Mouse (Mus musculus) spleen, postnatal 36 days (tissue): ENCODE data around the gene Noct.
"Not testable (repeated sequence)": the region's sequence is repeated elsewhere in the genome, so short reads cannot be mapped to it uniquely, and the experiment has no call there.

ENCODE experiments used
- DNase-seq, 2 experiments: peaks; one replicate each; pipeline ENCODE4 v3.0.0; 2022; ENCODE audit warnings: low spot score in 2 of 2, mixed read lengths in 1 of 2

Gene Noct

DNA sequence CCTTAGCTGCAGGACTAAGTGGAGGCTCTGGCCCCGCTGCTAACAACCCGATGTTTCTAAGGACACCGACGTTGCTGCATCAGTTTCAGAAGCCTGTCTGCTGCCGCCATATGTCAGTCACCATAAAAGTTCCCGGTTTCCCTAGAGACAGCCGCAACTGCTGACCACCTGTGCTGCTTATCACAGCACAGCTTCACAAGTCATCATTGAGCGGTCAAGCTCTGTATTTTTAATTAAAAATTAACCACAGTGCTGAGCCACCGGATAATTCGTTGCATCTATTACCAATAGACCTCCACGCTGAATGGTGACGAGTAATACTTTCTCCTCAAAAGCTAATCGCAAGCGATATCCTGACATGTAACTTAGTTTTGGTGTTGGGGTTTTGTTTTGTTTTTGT is 19.4 kb upstream of the Noct start:
- no peak for DNase-seq

DNA sequence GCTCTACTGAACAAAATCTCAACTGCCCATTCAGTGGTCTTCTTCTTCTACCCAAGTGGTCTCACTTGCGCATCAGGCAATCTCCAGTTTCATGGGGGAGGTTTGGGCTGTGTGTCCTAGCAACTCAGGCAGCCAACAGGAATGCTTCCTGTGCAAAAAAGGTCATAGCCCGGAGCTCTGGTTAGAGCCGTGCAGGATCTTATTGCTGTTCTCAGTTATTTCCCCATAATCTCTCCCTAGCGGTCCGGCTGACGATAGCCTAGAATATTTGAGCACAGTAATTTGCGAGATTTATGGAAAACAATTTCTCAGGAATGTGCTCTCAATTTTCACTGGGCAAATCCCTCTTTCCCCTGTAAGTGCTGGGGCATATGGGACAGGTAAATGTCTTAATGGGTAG is 17.7 kb upstream of the Noct start:
- no peak for DNase-seq

DNA sequence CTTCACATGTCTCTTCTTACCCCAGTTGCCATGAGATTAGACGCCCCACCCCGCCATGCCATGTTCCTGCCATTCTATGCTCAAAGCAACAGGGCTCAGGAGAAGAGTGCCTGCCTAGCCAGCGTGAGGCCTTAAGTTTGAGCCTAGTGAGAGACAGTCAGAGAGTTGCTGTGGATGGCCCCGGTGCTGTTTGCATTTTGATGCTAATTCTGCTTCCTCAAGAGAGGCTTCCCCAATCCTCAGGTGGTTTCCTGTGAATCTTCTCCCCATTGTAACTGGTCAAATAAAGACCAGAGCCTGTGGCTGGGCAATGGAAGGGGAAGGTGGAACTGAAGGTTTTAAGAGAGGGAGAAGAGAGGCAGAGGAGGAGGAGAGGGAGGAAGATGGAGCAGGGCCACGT is 15.6 kb upstream of the Noct start:
- no peak for DNase-seq

DNA sequence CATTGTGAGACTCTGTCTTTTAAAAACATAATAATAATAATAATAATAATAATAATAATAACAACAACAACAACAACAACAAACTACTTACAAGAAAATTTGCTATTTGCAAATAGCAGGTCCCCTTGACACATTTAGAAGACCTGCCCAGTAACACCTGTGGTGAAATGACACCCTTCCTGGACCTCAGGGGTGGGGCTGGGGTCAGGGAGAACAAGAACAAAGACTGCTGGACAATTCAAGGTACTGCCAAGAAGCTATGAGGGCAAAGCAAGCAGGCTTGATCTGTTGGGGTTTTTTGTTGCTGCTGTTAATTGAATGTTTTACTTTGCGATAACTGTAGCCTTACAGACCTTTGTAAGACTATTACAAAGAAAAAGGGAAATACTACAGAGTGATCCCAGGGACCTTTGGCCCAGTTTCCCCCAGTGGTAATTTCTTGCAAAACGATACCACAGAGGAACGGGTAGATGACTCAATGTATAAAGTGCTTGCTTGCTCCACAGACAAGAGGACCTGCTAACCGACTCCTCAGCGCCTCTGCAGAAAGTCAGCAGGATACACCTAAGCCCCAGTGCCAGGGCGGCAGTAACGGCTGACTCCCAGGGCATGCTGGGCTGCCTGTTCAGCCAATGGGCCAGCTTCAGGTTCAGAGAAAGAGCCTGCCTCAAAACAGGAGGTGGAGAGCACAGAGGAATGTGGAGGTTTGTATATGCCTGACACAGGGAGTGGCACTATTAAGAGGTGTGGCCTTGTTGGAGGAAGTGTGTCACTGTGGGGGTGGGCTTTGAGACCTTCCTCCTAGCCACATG is 14.5 kb upstream of the Noct start:
- no peak for DNase-seq

DNA sequence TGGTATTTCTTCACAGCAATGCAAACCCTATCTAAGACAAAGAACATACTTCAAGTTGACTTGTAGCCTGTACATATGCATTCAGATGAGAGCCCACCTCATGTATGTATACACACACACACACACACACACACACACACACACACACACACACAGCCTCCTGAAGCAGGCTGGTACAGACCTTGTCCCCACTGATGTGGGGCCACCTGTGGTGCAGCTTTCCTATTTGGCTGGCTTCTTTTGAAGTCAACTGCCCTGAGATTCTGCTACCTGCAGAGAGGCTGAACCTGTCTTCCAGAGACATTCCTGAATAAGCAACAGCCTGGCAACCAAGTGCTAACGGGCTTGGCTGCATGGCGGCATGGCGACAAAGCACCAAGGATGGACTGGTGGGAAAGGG is 13.8 kb upstream of the Noct start:
- no peak for DNase-seq

DNA sequence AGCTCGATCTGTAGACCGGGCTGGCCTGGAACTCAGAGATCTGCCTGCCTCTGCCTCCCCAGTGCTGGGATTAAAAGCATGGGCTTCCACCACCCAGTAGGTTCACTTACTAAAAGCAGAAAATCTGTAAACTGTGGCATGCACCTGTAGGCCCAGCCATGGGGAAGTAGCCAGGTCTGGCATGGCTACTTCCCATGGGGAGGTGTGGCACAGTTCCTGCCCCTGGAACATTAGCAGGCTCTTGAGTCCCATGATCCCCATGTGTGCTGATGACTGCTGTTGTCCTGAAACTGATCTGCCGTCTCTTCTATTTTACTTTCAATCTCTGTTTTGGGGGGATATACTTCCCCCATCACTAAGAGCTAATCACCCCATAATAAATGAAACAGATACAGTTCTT is 11.1 kb upstream of the Noct start:
- no peak for DNase-seq

DNA sequence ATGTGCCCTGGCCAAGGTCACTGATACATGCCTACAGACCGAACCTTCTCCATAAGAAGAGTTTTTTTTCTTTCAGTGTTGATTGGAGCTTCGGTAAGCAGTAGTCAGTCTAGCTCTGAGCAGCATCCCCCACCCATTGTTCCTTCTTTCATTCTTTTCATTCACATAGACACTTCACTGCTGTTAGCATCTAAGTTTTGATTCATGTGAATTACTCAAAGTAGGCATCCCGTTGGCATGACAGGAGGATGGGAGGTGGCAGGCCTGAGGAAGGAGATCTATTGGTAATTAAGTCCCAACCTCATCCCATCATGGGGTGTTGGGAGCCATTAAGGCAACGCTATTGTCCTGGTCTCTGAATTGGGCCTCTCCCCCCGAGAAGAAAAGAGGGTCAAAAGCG is 8.6 kb upstream of the Noct start:
- no peak for DNase-seq

DNA sequence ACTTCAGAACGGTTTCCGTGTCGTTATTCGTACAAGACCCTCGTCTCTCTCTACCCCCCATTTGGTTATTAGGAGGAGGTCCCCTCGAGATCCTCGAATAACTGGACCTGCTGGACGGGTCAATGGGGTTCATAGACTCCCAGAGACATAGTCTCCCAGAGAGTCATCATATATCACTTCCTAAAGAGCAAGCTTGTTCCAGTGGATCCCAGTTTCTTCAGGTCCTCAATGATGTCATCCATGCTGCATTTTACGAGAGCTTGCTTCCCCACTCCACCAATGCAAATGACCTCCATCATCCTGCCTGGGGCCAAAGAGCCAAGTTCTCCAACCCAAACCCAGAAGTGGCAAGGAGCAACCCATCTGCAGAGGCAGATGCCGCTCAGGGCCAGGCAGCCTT is 7.9 kb upstream of the Noct start:
- DNase-seq, result not testable (repeated sequence)

DNA sequence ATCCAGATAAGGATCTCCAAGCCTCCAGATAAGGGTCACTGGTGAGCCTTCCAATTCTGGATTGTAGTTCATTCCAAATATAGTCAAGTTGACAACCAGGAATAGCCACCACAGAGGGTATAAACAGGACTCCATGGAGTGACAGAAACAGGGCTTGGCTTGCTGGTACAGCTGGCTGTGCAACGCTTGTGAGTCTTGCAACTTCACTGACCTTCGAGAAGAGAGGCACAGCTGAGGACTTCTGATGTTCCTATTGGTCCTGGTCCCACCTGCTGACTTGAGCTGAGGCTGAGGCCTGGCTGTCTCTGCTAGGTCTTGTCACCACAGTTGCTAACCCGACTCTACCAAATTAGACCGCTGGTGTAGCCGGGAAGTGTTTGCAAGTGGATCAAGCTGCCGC is 5.9 kb upstream of the Noct start:
- DNase-seq, result not testable (repeated sequence)

DNA sequence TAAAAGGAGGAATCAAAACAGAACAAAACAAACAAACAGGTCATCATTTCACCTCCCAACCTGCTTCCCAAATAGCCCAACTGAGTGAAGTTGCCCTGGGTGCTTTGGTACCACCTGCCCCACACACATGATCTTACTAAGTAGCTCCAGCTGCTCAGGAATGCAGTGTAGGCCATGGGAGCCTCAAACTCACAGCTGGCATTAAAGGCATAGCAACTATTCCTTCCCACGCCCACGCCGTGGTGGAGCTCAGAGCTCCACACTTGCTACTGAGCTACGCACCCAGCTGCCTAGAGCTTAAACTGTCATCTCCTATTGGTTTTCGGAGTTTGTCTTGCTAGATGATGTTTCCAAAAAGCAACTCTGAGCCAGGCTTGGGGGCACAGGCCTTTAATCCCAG is 5.0 kb upstream of the Noct start:
- no peak for DNase-seq

DNA sequence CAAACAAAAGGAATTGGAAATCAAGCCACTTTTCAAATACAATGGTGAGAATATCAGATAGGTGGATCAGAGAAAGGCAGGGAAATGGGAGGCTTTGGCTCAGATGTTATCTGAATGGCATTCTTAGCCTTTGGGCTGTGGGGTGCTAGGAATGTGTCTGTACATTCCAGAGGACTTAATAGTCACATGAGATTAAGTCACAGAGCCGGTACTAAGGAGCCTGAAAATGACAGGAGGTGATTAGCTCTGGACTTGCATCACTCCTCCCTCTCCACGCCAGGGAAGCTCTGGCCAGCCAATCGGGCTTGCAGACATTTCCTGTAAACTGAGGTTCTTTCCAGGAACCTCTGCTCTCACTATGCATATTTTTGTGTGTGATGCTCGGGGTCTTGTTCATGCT is 3.4 kb upstream of the Noct start:
- no peak for DNase-seq

DNA sequence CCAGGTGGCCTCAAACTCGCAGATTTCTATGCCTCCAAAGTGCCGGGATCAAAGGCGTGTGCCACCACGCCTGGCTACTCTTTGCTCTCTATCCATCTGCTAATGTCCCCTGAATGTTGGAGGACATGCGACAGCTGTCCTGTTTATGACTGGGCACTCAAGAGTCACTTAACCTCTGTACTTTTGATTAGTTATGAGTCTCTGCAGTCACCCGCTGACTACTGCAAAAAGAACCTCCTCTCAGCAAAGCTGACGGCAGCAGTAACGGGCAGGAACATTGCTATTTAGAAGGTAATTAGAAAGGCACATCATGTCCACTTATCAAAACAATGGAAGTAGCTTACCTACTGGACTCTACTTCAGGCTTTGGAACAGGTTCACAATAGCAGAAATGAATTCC is 2.4 kb upstream of the Noct start:
- no peak for DNase-seq

DNA sequence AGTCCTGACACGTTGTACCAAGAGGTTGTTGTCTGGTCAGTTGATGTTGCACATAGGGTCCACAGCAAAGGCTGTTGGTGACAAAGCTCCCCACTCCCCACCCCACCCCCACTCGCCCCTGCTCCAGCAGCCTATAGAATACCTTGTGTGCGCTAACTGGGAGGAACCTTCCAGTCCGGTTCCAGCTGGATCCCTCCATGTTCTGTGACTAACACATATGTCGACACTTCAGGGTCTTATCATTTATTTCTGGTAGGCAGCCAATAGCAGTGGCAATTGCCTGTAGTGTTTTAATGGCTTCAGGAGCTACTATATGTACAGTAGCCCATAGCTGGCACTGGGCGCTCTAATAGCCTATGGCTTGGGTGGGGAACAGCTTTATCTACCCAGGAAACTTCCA is 1.9 kb upstream of the Noct start:
- DNase-seq, result no peak

DNA sequence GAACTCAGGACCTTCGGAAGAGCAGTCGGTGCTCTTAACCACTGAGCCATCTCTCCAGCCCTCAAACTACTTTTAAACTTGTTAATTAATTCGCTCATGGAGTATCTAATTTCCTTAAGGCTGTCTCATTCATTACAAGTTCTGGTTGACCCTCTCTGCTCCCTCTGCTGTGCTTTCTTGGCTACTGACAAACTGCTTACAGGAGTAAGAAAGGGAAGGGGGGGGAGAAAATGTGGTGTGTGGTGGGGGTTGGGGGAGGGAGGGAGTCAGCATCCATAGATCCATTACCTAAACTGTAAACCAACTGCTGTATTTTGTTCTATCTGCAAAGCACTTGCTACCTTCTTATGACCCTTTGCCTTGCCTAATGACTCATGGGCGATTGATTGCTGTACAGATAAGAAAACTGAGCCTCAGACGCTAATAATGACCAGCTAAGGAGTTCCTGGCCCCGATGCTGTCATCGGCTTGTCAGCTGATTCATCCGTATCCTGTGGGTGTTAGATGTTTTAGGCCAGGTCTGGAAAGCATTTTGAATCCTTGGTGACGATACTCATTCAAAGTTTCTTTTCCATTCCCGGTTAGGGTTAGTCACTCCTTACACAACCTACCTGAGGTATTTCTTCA is 1.3 kb upstream of the Noct start:
- DNase-seq, result no peak

DNA sequence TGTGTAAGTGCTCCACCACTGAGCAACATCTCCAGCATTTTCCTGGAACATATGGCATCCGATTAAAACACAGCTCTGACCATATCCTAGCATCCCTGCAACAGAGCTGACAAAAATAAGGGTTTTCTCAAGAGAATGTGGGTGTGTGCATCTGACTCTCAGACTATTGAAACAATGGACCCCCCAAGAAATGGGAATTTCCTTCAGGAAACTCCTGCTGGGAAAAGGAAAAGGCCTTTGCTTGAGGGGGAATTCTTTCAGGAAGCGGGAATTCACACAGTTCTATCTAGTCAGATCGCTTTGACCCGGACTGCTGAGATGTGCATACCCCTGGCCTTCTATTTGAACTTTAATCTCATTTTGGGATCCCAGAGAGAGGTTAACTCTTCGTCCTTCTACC is 691 bp upstream of the Noct start:
- no peak for DNase-seq

DNA sequence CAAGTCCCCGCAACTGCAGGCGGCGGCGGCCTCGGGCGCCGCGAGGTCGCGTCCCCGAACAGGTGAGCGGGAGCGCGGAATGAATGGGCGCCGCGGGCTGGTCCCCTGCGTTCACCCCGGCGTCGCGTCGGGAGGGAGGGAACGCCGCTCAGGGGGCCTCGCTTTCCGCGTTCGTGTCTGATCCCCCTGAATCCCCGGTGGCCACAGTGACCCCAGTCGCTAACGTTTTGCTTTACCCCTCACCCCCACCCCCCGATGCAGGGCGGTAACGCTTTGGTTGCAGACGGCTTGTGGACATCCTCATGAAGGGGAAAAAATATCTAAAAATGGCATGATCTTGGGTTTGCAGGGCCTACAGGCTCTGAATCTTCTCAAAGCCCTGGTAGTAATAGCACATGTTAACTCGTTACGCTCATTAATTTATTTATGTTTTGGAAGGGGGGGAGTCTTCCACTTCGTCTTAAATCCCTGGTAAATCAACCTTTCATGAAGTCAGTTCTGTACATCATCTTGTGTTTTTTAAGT is 1.0 kb downstream of the Noct start:
- no peak for DNase-seq

DNA sequence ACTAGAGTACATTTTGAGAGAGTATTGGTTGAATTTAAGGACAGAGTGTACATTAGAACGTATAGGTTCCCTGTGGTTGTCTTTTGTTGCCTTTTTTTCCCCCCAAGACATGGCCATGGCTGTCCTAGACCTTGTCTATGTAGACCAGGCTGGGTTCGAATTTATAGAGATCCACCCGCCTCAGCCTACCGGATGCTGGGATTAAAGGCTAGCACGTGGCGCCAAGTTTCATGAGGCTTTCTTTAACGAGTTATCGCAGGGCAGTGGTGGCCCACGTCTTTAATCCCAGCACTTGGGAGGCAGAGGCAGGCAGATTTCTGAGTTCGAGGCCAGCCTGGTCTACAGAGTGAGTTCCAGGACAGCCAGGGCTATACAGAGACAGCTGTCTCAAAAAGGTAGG is 1.7 kb downstream of the Noct start:
- no peak for DNase-seq

DNA sequence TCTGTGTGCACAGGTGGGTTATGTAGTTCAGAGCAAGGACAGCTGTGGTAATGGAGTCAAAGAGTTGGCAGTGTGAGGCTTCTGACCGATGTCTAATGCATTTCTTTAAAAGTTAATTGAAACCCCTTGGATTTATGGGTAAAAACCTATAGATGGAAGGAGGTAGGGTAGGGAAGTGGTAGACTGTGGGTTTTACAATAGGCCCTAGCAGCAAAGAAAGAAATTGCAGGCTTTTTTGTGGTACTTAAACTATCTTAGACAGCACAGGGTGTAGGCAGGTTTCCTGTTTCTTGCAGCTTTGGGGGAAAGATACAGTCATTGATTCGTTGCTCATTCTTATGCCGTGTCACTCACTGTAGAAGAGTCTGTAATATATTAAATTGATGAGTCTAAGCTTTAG is 2.4 kb downstream of the Noct start:
- DNase-seq, result no peak

DNA sequence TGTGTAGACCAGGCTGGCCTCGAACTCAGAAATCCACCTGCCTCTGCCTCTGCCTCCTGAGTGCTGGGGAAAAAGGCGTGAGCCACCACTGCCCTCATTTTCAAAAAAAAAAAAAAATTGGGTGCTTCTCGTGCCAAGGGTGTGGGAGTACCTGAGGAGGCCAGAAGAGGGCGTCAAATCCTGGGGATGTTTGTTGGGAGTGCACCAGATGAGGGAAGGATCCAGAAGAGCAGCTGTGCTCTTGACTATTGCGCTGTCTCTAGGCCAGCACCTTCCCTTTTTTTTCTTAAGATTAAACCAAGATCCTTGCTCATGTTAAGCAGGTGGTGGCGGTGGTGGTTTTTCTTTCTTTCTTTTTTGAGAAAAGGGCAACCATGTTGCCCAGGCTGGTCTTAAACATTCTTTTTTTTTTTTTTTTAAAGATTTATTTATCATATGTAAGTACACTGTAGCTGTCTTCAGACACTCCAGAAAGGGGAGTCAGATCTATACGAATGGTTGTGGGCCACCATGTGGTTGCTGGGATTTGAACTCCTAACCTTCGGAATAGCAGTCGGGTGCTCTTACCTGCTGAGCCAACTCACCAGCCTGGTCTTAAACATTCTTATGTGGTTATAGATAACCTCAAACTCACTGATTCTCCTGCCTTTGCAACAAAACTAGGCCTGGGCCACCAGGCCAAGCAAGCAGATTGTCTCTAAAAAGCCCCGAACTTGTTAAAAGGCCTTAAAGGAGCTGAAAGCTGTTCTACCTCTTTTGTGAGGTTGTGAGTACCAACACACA is 4.0 kb downstream of the Noct start:
- peak; percentile 29 to 58 for DNase-seq

DNA sequence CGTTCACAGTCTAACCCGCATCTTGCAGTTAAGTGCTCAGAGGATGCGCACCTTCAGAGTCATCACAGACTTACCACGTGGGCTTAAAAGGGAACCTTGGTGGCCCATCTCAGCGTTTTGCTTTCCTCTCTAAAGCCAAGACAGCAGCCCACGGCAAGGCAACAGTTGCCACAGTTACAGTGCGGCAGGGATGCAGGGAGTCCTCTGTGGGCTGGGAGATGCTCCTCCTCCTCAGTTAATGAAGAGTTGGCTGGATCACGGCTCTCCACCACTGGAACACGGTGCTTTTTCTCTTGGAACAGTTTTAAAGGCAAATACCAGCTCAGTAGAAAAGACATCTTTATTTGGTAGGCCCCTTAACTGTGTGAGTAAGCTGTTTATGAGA is 4.6 kb downstream of the Noct start:
- no peak for DNase-seq

DNA sequence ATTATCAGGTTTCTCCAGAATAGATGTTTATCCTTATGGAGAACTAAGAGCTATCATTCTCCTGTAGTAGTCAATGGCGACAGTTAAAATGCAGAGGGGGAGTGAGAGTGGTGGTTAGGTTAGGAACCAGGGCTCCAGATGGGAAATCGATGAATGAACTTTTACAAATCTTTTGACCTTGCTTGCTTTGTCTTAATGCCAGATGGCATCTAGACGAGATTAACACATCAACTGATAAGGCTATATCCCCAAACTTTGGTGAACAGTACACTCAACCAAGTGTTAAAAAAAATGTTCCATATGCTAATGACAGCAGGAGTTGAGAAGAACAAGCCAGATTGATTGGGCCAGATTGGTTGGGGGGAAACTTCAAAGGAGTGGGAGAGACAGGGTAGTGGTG is 5.0 kb downstream of the Noct start:
- no peak for DNase-seq

DNA sequence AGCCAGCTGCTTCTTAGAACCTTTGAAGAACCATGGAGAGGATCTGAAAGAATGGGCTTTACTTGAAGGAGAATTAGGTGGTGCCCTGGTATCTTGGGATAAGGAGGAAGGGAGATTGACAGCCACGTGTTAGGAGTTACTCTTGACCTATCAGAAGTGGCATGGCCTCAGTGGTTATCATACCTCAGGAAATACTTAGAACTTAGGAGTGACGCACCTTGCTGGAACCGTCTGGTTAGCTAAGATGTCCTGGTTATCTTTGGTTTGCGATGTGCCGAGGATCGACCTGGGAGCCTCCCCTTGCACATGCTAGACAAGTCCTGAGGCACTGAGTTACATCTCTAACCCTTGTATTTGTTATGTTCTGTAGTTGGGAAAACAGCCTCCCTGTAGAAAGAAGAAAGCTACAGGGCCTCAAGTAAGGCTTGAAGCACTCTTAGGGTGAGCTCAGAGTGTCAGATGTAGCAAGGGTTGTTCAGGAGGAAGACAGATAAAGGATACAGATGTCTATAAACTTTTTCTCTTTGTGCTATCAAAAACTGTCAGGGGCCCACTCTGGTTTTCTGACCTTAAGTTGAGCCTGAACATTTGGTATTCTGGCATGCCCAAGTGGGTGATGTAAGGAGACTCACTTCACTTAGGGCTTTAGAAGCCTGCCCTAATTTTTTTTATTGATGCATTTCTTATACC is 6.0 kb downstream of the Noct start:
- DNase-seq, result peak; percentile 29 to 48
